Mouse (Mus musculus) naive thymus-derived CD4-positive, alpha-beta T cell, adult 5 months (primary cell): Measurements from ENCODE around the gene Aldh1l2. TPM values are rescaled to one million over a fixed set of nuclear protein-coding genes. Genes with fewer than 3 reads are reported as not detected.

Experiments used
- polyA plus RNA-seq: library from polyadenylated mRNA; unstranded; fragments of 100-300 nt; shearing (Covaris generic); gene quantifications from one replicate; pipeline ENCODE4 v1.2.1, GENCODE M21; 2017

Gene Aldh1l2
- polyA plus RNA-seq: 0.42 TPM

DNA sequence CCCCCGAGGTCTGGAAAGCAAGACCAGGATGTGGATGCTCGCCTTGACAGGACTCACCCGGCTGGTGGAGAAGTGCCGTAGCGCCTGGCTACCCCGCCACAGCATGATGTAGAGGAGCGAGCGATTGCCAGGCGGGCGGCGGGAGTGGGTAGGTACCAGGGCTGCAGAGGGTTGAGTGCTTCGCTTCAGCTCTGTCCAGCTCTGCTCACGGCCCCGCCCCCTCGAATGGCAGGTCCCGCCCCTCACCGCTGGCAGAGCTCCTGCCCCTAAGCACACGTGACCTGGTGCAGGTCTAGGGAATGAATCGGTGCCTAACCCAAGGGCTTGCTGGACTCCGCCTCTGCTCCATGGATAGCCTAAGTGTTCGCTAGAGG, at the start of gene Aldh1l2:
Gene Aldh1l2, minus strand, starts transcription at position 231 of the 374 bp plus-strand sequence.

DNA sequence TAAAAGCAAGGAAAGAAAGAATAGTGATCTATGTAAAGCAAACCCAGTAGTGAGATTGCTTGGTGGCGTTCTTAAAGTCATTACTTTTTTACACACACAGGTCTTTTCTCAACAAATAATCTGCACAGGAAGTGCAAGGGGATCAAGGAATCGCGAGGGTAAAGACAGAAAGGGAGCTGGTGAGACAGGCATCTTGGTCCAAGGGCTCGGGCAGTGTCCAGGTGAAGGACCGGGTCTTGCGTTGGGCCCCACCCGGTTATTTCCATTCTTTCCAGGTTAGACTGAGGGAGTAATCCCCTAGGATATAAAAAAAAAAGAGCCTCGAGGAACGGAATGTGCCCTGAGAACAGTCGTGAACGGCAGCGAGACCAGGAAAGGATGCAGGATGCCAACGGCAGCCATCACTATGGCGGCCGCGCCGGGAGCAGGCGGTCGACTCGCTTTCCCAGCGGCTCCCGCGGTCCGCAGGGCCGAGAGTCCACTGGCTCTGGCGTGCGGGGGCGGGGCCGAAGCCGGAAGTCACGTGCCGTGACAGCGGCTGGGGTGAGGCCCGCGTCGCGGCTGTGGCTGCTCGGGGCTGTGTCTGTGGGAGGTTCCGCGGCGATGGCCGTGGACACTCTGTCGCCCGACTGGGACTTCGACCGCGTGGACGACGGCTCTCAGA, 9.6 kb upstream of the Aldh1l2 start, which contains the start of gene Washc4:
Gene Washc4, plus strand, starts transcription at position 314 of the 664 bp plus-strand sequence.

Other genes starting within 250 kb of the Aldh1l2 start
- not detected for gene Slc41a2, start 196.3 kb downstream of the Aldh1l2 start, polyA plus RNA-seq
- 0.75 TPM for gene D10Wsu102e, start 173.9 kb downstream of the Aldh1l2 start, polyA plus RNA-seq
- 58.4 TPM for gene Washc4, start 9.6 kb upstream of the Aldh1l2 start, polyA plus RNA-seq
- gene Appl2, start 114.6 kb upstream of the Aldh1l2 start, polyA plus RNA-seq: 56.3 TPM
- gene 1500009L16Rik, start 188.7 kb upstream of the Aldh1l2 start, polyA plus RNA-seq: 0.34 TPM